Mouse (Mus musculus): ENCODE measurements around the gene Fam107a. TPM values are rescaled to one million over a fixed set of nuclear protein-coding genes. Genes with fewer than 3 reads are reported as not detected.
"Not testable (repeated sequence)": the region's sequence is repeated elsewhere in the genome, so short reads cannot be mapped to it uniquely, and the experiment has no call there.

Gene Fam107a
- polyA plus RNA-seq, 1 experiment, result not detected

DNA sequence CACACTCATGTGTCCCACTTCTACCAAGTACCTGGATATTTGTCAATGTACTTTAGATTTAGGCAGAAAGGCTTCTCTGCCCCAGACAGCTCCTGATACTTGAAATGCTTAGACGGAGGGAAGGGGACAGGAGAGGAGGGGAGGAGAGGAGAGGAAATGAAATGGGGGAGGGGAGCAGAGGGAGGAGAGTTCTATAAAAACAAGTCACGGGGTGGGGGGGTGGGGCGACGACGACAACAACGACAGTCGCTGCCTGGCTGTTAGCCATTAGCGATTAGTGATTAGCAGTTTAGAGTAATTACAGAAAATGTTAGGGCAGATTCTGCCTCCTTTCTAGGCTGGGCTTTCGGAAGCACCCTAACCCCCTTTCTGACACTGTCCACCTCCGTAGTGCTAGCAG, 15.1 kb downstream of the Fam107a start:
- Histone ChIP-seq H3K36me3 (replicated peaks; ENCODE audit: low read length) (no peaks in the 10 kb centered on the region), H3K9me3 (no peaks in the 10 kb centered on the region), H3K27me3 (replicated peaks) (peaks cover 21% of the 10 kb centered on the region), H3K4me1 (no peaks in the 10 kb centered on the region), H3K4me3 (replicated peaks) (no peak overlapping the region)
- TF ChIP-seq GATA1 (IDR thresholded peaks at IDR 0.05; ENCODE audit: borderline replicate concordance, low read length) (no peak), FLI1 (IDR thresholded peaks at IDR 0.05; ENCODE audit: low read length) (no peak)

DNA sequence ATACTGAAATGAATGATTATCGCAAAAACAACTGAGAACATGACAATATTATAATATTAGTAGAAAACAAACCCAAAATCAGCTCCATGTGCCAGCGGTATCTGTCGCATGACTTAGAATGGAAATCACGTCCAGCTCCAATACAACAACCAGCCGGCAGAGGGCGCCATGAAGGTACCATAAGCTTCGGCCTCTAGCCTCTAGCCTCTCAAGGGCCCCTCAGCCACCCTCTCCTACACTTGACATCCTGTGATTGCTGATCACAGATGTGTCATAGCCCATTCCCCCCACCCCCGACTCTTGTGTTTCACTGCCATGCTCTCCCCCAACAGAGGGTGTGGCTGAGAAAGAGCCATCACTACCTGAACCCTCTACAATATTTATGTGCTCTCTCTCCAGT, 17.5 kb downstream of the Fam107a start:
- no peaks in the 10 kb centered on the region for H3K4me1 ChIP-seq
- no peaks in the 10 kb centered on the region for H3K9me3 ChIP-seq
- H3K27me3 ChIP-seq (replicated peaks), result peaks cover 14% of the 10 kb centered on the region
- H3K36me3 ChIP-seq (replicated peaks; ENCODE audit: low read length), result no peaks in the 10 kb centered on the region
- TF ChIP-seq GATA1 (IDR thresholded peaks at IDR 0.05; ENCODE audit: borderline replicate concordance, low read length) (no peak), FLI1 (IDR thresholded peaks at IDR 0.05; ENCODE audit: low read length) (no peak)
- H3K4me3 ChIP-seq (replicated peaks), result no peak overlapping the region

DNA sequence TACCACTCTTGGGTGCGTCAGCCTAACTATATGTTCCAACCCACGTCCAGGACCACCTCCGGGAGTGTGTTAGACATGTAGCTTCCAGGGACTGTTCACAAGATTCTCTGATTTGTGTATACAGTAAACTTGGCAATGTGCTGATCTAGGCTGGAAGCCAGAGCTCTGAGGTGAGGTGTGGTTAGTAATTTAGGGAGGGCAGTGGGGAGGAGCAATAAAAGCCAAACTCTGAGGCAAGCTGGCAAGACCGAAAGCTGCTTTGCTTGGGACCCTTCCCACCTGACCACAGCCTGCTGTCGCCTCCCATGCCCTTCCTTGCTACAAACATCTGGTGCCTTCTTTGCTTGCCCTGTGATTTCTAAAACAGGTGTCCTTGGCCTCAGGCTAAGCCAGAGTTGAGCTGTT, 19.9 kb downstream of the Fam107a start:
- TF ChIP-seq GATA1 (IDR thresholded peaks at IDR 0.05; ENCODE audit: borderline replicate concordance, low read length), result no peak
- no peak for TF ChIP-seq FLI1 (IDR thresholded peaks at IDR 0.05; ENCODE audit: low read length)
- Histone ChIP-seq H3K4me1 (no peaks in the 10 kb centered on the region), H3K27me3 (replicated peaks) (peaks cover 11% of the 10 kb centered on the region), H3K9me3 (no peaks in the 10 kb centered on the region), H3K36me3 (replicated peaks; ENCODE audit: low read length) (no peaks in the 10 kb centered on the region), H3K4me3 (replicated peaks) (no peak overlapping the region)

DNA sequence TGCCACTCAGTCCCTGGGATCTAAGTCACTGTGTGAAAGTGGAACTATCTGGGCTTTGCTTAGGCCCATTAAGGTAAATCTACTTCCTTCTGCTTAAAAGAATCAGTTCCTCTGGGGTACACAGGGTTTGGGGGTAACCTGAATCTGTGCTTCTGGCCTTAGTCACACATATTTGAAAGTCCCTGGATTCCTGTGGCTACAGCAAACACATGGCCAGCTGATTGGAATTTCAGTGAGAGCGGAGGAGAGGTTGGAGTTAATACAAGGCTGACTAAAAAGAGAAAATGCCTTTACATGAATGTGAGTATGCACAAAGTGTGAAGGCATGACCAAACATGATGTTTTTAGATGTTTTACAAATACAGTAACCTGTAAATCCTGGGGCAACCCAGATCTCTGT, 23.6 kb downstream of the Fam107a start:
- peaks cover 10% of the 10 kb centered on the region for H3K9me3 ChIP-seq
- H3K4me3 ChIP-seq (replicated peaks), result no peak overlapping the region
- no peaks in the 10 kb centered on the region for H3K36me3 ChIP-seq (replicated peaks; ENCODE audit: low read length)
- TF ChIP-seq FLI1 (IDR thresholded peaks at IDR 0.05; ENCODE audit: low read length), result no peak
- TF ChIP-seq GATA1 (IDR thresholded peaks at IDR 0.05; ENCODE audit: borderline replicate concordance, low read length), result no peak
- H3K4me1 ChIP-seq, result no peaks in the 10 kb centered on the region
- H3K27me3 ChIP-seq (replicated peaks), result peaks cover 7% of the 10 kb centered on the region

DNA sequence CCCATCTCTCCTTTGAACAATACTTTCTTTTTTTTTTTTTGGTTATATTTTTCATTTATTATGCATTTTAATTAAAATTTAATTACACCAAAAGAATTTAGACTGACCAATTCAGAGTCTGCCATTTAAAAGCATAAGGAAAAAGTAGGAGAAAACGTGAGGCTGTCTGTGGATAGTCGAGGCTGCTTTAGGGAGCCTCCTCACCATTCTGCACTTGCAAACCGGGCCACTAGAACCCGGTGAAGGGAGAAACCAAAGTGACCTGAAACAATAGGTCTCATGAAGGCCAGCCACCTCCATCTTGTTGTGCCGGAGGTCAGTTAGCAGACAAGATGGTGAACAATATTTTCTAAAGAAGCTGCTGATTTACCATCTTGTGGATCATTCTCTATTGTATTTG, 31.2 kb downstream of the Fam107a start:
- H3K4me3 ChIP-seq (replicated peaks); H3K4me1 ChIP-seq; H3K27me3 ChIP-seq (replicated peaks); H3K9me3 ChIP-seq; H3K36me3 ChIP-seq (replicated peaks; ENCODE audit: low read length): not testable (repeated sequence)

DNA sequence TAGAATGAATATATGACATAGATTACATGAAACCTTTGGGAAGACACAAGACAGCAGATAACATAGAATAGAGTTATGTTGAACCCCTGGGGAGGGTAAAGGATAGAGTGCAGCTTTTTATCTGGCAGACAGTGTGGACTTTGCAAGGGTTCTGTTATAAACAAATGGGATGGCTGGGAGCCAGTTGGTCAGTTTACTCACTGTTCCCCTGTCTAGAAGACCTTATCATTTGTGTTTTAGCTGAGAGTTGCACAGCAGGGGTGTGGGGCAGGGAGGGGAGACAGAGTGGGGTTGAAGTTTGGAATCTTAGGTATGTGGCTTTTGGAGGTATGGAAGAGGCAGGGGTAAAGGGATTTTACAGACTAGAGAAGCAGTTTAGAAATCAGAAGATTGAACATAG, 34.0 kb downstream of the Fam107a start:
- H3K36me3 ChIP-seq (replicated peaks; ENCODE audit: low read length), result no peaks in the 10 kb centered on the region
- H3K4me3 ChIP-seq (replicated peaks), result no peak overlapping the region
- no peaks in the 10 kb centered on the region for H3K9me3 ChIP-seq
- TF ChIP-seq FLI1 (IDR thresholded peaks at IDR 0.05; ENCODE audit: low read length) (no peak), GATA1 (IDR thresholded peaks at IDR 0.05; ENCODE audit: borderline replicate concordance, low read length) (no peak)
- no peaks in the 10 kb centered on the region for H3K27me3 ChIP-seq (replicated peaks)
- H3K4me1 ChIP-seq, result no peaks in the 10 kb centered on the region

DNA sequence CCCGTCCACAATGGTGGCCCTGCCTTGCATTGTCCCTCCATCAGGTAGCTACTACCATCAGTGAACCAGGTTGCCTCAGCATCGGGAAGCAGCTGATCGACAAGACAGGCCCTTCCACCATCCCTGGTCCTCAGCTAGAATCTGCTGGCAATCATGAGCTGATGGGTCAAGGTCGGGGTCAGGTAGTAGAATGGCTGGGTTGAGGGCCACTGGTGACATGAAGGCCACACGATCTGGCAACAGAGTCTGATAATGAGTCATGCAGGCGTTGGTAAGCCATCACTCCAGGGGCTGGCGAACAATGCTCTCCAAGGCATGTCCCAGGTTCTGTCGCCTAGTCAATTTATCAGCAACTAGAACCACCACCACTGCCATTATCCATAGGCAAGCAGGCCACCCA, 46.5 kb downstream of the Fam107a start:
- H3K9me3 ChIP-seq; H3K36me3 ChIP-seq (replicated peaks; ENCODE audit: low read length); H3K4me3 ChIP-seq (replicated peaks); H3K4me1 ChIP-seq; H3K27me3 ChIP-seq (replicated peaks): not testable (repeated sequence)

DNA sequence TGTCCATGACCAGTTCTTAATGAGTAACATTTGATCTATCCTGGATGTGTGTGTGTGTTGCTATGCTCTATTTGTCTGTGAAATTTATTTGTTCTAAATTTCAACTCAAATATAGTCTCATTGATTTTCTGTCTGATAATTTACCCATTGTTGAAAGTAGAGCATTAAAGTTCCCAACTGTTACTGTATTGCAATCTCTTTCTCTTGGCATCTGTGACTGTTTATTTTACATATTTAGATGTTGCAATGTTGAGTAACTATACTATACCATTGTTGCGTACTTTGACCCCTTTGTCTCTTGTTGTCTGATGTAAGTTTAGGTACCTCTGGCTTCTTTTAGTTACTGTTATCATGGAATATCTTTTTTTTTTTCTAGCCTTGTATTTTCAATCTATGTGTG, 53.4 kb downstream of the Fam107a start:
- H3K27me3 ChIP-seq (replicated peaks), result peaks cover 3% of the 10 kb centered on the region
- peaks cover 4% of the 10 kb centered on the region; the same call in 1 of the 2 replicates for H3K9me3 ChIP-seq
- H3K4me1 ChIP-seq, result no peaks in the 10 kb centered on the region
- TF ChIP-seq GATA1 (IDR thresholded peaks at IDR 0.05; ENCODE audit: borderline replicate concordance, low read length), result no peak
- TF ChIP-seq FLI1 (IDR thresholded peaks at IDR 0.05; ENCODE audit: low read length), result no peak
- no peaks in the 10 kb centered on the region for H3K36me3 ChIP-seq (replicated peaks; ENCODE audit: low read length)
- no peak overlapping the region for H3K4me3 ChIP-seq (replicated peaks)

DNA sequence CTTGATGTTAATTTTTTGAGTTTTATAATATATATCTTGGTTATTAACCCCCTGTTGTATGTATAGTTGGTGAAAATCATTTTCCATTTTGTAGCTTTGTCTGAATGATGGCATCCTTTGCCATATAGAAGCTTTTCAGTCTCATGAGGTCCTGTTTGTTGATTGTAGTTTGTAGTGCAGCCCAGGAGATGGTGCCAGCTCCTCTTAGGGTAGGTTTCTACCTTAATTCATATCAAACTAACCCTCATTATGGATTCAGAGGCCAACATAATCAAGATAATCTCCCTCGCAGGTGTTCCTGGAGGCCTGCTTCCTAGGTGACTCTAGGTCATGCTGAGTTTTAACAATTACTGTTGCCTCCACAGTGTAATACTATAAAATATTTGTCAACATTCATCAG, 55.6 kb downstream of the Fam107a start:
- Histone ChIP-seq H3K4me1 (0 out of 2 replicates have a peak, but pooled peaks cover 3% of the 10 kb centered on the region), H3K4me3 (replicated peaks) (no peak overlapping the region), H3K36me3 (replicated peaks; ENCODE audit: low read length) (no peaks in the 10 kb centered on the region), H3K9me3 (peaks cover 4% of the 10 kb centered on the region; the same call in 1 of the 2 replicates), H3K27me3 (replicated peaks) (peaks cover 15% of the 10 kb centered on the region)
- TF ChIP-seq FLI1 (IDR thresholded peaks at IDR 0.05; ENCODE audit: low read length) (no peak), GATA1 (IDR thresholded peaks at IDR 0.05; ENCODE audit: borderline replicate concordance, low read length) (no peak)

DNA sequence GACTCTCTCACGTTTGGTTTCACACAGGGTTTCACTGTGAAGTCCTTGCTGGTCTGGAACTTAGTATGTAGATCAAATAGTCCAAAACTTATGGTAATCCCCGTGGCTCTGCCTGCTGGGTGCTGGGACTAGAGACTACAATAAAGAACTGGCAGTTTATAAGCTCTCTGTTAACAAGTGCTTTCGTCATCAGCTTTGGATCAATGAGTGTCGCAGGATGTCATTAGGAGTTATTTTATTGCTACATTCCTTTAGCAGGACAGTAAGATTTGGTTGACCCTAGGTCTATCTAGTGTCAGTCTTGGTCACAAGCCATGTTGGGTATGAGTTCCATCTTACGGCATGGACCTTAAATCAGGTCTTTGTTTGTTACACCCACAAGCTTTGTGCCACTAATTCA, 57.6 kb downstream of the Fam107a start:
- 0 out of 2 replicates have a peak, but pooled peaks cover under 1% of the 10 kb centered on the region for H3K9me3 ChIP-seq
- H3K36me3 ChIP-seq (replicated peaks; ENCODE audit: low read length), result no peaks in the 10 kb centered on the region
- peaks cover 21% of the 10 kb centered on the region for H3K27me3 ChIP-seq (replicated peaks)
- TF ChIP-seq GATA1 (IDR thresholded peaks at IDR 0.05; ENCODE audit: borderline replicate concordance, low read length) (no peak), FLI1 (IDR thresholded peaks at IDR 0.05; ENCODE audit: low read length) (no peak)
- H3K4me1 ChIP-seq, result 0 out of 2 replicates have a peak, but pooled peaks cover 3% of the 10 kb centered on the region
- no peak overlapping the region for H3K4me3 ChIP-seq (replicated peaks)

DNA sequence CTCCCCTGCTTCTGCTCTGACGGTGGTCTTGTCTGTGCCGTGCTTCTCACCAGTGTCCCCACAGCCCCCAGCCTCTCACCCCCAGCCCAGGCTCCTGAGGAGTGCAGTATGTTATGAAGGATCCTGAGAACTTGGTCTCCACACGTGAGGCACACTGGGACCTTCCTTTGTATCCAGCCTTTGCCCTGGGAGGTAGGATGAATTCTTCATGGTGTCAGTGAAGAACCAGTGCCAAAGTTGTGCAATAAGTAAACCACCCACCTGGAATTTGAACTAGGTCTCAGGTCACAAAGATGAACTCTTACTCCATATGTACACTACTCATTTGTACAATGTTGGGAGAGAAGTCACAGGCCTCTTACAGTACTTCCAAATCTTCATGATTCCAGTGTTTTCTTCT, 58.7 kb downstream of the Fam107a start, which contains the start of gene Acox2:
Acox2 (minus strand) TSS at position 188 of the 400 bp plus-strand sequence.
- H3K27me3 ChIP-seq (replicated peaks), result peaks cover 22% of the 10 kb centered on the region
- H3K9me3 ChIP-seq, result no peaks in the 10 kb centered on the region
- TF ChIP-seq FLI1 (IDR thresholded peaks at IDR 0.05; ENCODE audit: low read length) (no peak), GATA1 (IDR thresholded peaks at IDR 0.05; ENCODE audit: borderline replicate concordance, low read length) (no peak)
- no peak within 1 kb of the TSS for H3K4me3 ChIP-seq (replicated peaks)
- H3K36me3 ChIP-seq (replicated peaks; ENCODE audit: low read length), result no peaks in the 10 kb centered on the region
- H3K4me1 ChIP-seq, result 0 out of 2 replicates have a peak, but pooled peaks cover 3% of the 10 kb centered on the region

All from megakaryocyte, embryonic 14.5 days (primary cell).